In the genomic region with DNA sequence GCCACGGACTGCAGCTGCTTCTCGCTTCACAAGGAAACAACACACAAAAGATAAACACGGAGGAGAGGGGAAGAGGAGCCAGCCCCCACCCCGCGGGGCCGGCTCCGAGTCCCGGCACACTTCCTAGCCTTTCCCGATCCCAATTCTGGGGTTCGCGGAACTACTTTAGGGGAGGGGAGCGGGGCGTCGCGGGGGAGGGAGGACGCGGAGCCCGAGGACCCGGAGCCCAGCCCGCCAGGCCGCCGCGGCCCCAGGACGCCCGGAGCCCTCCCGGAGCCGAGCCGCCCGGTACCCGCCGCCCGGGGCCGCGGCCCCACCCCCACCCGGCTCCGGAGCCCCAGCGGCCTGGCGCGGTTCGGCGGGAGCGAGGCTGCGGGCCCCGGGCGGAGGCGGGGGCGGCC, we compare ENCODE assay signal across 8 mouse cellular contexts.
DNase-seq lines count a peak whose midpoint lies in the region; ATAC-seq and TF ChIP-seq lines count a peak whose summit lies in the region.

No protein-coding gene starts in this region.

- no peaks in the 10 kb centered on the region for H3K36me3 ChIP-seq in embryonic facial prominence, embryonic 11.5 days (replicated peaks; ENCODE audit: control insufficient read depth, insufficient read depth, low read depth, low read length)
- no peaks in the 10 kb centered on the region for H3K36me3 ChIP-seq in kidney, embryonic 14.5 days (ENCODE audit: control insufficient read depth, insufficient read depth, low read length)
- no peaks in the 10 kb centered on the region for H3K36me3 ChIP-seq in liver, adult 2 months (ENCODE audit: control insufficient read depth, insufficient read depth, low read length)
- H3K36me3 ChIP-seq in midbrain, embryonic 16.5 days (ENCODE audit: control insufficient read depth, insufficient read depth, low read length): no peaks in the 10 kb centered on the region

- H3K4me3 ChIP-seq in embryonic facial prominence, embryonic 11.5 days (ENCODE audit: low read depth, low read length): peak overlapping the region; percentile 84
- peak overlapping the region; percentile 90 for H3K4me3 ChIP-seq in kidney, embryonic 14.5 days (ENCODE audit: low read length)
- H3K4me3 ChIP-seq in liver, adult 2 months (ENCODE audit: insufficient read depth, low read depth, low read length): peak overlapping the region; percentile 98
- peak overlapping the region; percentile 72 for H3K4me3 ChIP-seq in midbrain, embryonic 16.5 days (ENCODE audit: low read depth, low read length)

- H3K27me3 ChIP-seq in embryonic facial prominence, embryonic 11.5 days (ENCODE audit: control insufficient read depth, insufficient read depth, low read length): no peaks in the 10 kb centered on the region
- H3K27me3 ChIP-seq in kidney, embryonic 14.5 days (ENCODE audit: control insufficient read depth, insufficient read depth, low read length): no peaks in the 10 kb centered on the region
- no peaks in the 10 kb centered on the region for H3K27me3 ChIP-seq in liver, adult 2 months (ENCODE audit: control insufficient read depth, insufficient read depth, low read length)
- H3K27me3 ChIP-seq in midbrain, embryonic 16.5 days (ENCODE audit: control insufficient read depth, insufficient read depth, low read depth, low read length): no peaks in the 10 kb centered on the region

- peak; percentile 40 for DNase-seq in kidney, adult 11 months
- DNase-seq in kidney, adult 9 months: no peak
- peak; percentile 69 for DNase-seq in embryonic facial prominence, embryonic 11.5 days (ENCODE audit: low spot score)
- DNase-seq in heart, adult 8-10 months (ENCODE audit: low spot score): peak; percentile 55
- DNase-seq in liver, adult 2 months (ENCODE audit: extremely low read depth, low read depth, low spot score): no peak
- peak; percentile 62 to 86 for DNase-seq in spleen, postnatal 4 days (ENCODE audit: low spot score in 2 of 2)

- no peak for TF ChIP-seq CTCF in liver, adult 2 months (IDR thresholded peaks at IDR 0.05; ENCODE audit: low read depth, low read length)

- TF ChIP-seq POLR2A in liver, adult 2 months (IDR thresholded peaks at IDR 0.05; ENCODE audit: extremely low read depth, insufficient read depth, low read length): 0 out of 2 replicates have a peak, but pooled peaks have one; percentile 29

- no peaks in the 10 kb centered on the region for H3K9me3 ChIP-seq in embryonic facial prominence, embryonic 11.5 days (replicated peaks; ENCODE audit: control insufficient read depth, low read length)
- no peaks in the 10 kb centered on the region for H3K9me3 ChIP-seq in kidney, embryonic 14.5 days (ENCODE audit: control insufficient read depth, low read length)
- H3K9me3 ChIP-seq in midbrain, embryonic 16.5 days (replicated peaks; ENCODE audit: control insufficient read depth, low read length, poor library complexity, severe bottlenecking): no peaks in the 10 kb centered on the region

- H3K4me2 ChIP-seq in embryonic facial prominence, embryonic 11.5 days (ENCODE audit: low read depth, low read length): peak overlapping the region; percentile 35
- H3K4me2 ChIP-seq in kidney, embryonic 14.5 days (replicated peaks; ENCODE audit: low read depth, low read length): peak overlapping the region; percentile 62
- H3K4me2 ChIP-seq in midbrain, embryonic 16.5 days (ENCODE audit: low read length): peak overlapping the region; percentile 74

- 0% methylated on average over 23 of the region's 47 CpGs for WGBS in embryonic facial prominence, embryonic 11.5 days
- WGBS in kidney, embryonic 14.5 days: 0% methylated on average over 19 of the region's 47 CpGs
- under 1% methylated on average over 32 of the region's 47 CpGs for WGBS in liver, adult 2 months
- under 1% methylated on average over 30 of the region's 47 CpGs for WGBS in midbrain, embryonic 16.5 days

- peak overlapping the region; percentile 99 for H3K9ac ChIP-seq in embryonic facial prominence, embryonic 11.5 days (replicated peaks; ENCODE audit: low read length)
- peak overlapping the region; percentile 99 for H3K9ac ChIP-seq in kidney, embryonic 14.5 days (ENCODE audit: low read depth, low read length)
- peak overlapping the region; percentile 100 for H3K9ac ChIP-seq in liver, adult 2 months (ENCODE audit: low read depth, low read length)
- H3K9ac ChIP-seq in midbrain, embryonic 16.5 days (ENCODE audit: low read depth, low read length): peak overlapping the region; percentile 97

- no peaks in the 10 kb centered on the region for H3K4me1 ChIP-seq in embryonic facial prominence, embryonic 11.5 days (ENCODE audit: control insufficient read depth, insufficient read depth, low read length)
- peaks cover 30% of the 10 kb centered on the region for H3K4me1 ChIP-seq in kidney, embryonic 14.5 days (ENCODE audit: control insufficient read depth, insufficient read depth, low read length)
- peaks cover 10% of the 10 kb centered on the region; the same call in 1 of the 2 replicates for H3K4me1 ChIP-seq in liver, adult 2 months (ENCODE audit: control insufficient read depth, insufficient read depth, low read length)
- peaks cover 17% of the 10 kb centered on the region for H3K4me1 ChIP-seq in midbrain, embryonic 16.5 days (ENCODE audit: control insufficient read depth, insufficient read depth, low read length)

- peak overlapping the region; percentile 94 for H3K27ac ChIP-seq in embryonic facial prominence, embryonic 11.5 days (replicated peaks; ENCODE audit: low read depth, low read length)
- peak overlapping the region; percentile 99 for H3K27ac ChIP-seq in kidney, embryonic 14.5 days (ENCODE audit: low read depth, low read length)
- H3K27ac ChIP-seq in liver, adult 2 months (replicated peaks; ENCODE audit: insufficient read depth, low read depth, low read length): peak overlapping the region; percentile 98
- H3K27ac ChIP-seq in midbrain, embryonic 16.5 days (ENCODE audit: low read length): peak overlapping the region; percentile 99

- ATAC-seq in embryonic facial prominence, embryonic 11.5 days (replicated peaks; ENCODE audit: insufficient number of reproducible peaks, low FRiP score, low TSS enrichment, low read depth): peak; percentile 60
- ATAC-seq in kidney, embryonic 14.5 days (ENCODE audit: low FRiP score, low TSS enrichment): peak; percentile 83
- peak; percentile 76 for ATAC-seq in midbrain, embryonic 16.5 days

- H3K79me2 ChIP-seq in liver, adult 2 months (ENCODE audit: control insufficient read depth, insufficient read depth, low read length): peaks cover 7% of the 10 kb centered on the region; the same call in 1 of the 2 replicates

Comparison
In these comparisons a context has a peak if more than half of its experiments do, and no peak if none do; other contexts are left out.
1. DNase-seq: peak in kidney, adult 11 months (single experiment), embryonic facial prominence, embryonic 11.5 days (single experiment), heart, adult 8-10 months (single experiment) and spleen, postnatal 4 days (2 of 2); none in kidney, adult 9 months (single experiment) and liver, adult 2 months (single experiment).
2. Peak in every context shown above with its lines, with median percentiles within 50 percentile points of each other: ATAC-seq, H3K27ac ChIP-seq, H3K4me2 ChIP-seq, H3K4me3 ChIP-seq and H3K9ac ChIP-seq.